Mouse (Mus musculus) bone marrow, adult 2 months (tissue): ENCODE data around the gene Unc119b.

Experiments used
- CTCF ChIP-seq: fragments of 200-500 bp; IDR thresholded peaks from 2 replicates; pipeline ENCODE4 v1.5.1; 2011; ENCODE audit warnings: low read length, control low read depth; ENCODE audit not compliant: control insufficient read depth, insufficient read depth
- POLR2A ChIP-seq: fragments of 200-500 bp; IDR thresholded peaks from 2 replicates; pipeline ENCODE4 v1.6.1; 2011; ENCODE audit warnings: low read depth, mild to moderate bottlenecking, control low read depth, low read length, borderline replicate concordance; ENCODE audit not compliant: control insufficient read depth

- TF ChIP-seq CTCF (no peak), POLR2A (no peak)
These were observed 44.8 kb upstream of the Unc119b start for GRCm38 (mm10) chr5:115179596-115179995.
